9 mouse cellular contexts compared by ENCODE assay signal in genomic region chr3:88509250-88509649, GRCm38 (mm10). TPM values are rescaled to one million over a fixed set of nuclear protein-coding genes. Genes with fewer than 3 reads are reported as not detected.
DNase-seq lines count a peak whose midpoint lies in the region; ATAC-seq and TF ChIP-seq lines count a peak whose summit lies in the region.
"Had no signal": no experiment of that assay in that cellular context is flagged by ENCODE, and none has a peak within 500 bp of the region (broad histone marks: within the 10 kb centered on the region; RNA-seq: fewer than 3 reads in every experiment).

No protein-coding gene starts in this region.

- no peak for TF ChIP-seq CTCF in liver, adult 2 months (IDR thresholded peaks at IDR 0.05; ENCODE audit: low read depth, low read length)
- no peak for TF ChIP-seq CTCF in intestine, postnatal 0 days (IDR thresholded peaks at IDR 0.05; ENCODE audit: low read depth)

- ATAC-seq in embryonic facial prominence, embryonic 15.5 days (ENCODE audit: insufficient number of reproducible peaks, low FRiP score, low TSS enrichment, low read depth): no peak
- ATAC-seq in intestine, postnatal 0 days: no peak
- no peak for ATAC-seq in neural tube, embryonic 15.5 days (ENCODE audit: low FRiP score)
- no peak for ATAC-seq in inflammation-experienced regulatory T-cells, adult 6 months

- peak overlapping the region; percentile 55 for H3K4me3 ChIP-seq in liver, adult 2 months (ENCODE audit: insufficient read depth, low read depth, low read length)
- peak overlapping the region; percentile 38 for H3K4me3 ChIP-seq in embryonic facial prominence, embryonic 15.5 days (replicated peaks)
- H3K4me3 ChIP-seq in intestine, postnatal 0 days (ENCODE audit: low read depth, low read length): peak overlapping the region; percentile 29
- H3K4me3 ChIP-seq in neural tube, embryonic 15.5 days (replicated peaks): peak overlapping the region; percentile 39

- H3K9ac ChIP-seq in liver, adult 2 months (ENCODE audit: low read depth, low read length): peak overlapping the region; percentile 64
- H3K9ac ChIP-seq in embryonic facial prominence, embryonic 15.5 days: 0 out of 2 replicates have a peak overlapping the region, but pooled peaks have one; percentile 12
- H3K9ac ChIP-seq in intestine, postnatal 0 days (ENCODE audit: low read depth, low read length): peak overlapping the region; percentile 28; the same call in 1 of the 2 replicates
- peak overlapping the region; percentile 46 for H3K9ac ChIP-seq in neural tube, embryonic 15.5 days (replicated peaks)

- no peak for DNase-seq in liver, adult 2 months (ENCODE audit: extremely low read depth, low read depth, low spot score)
- no peak for DNase-seq in liver
- no peak for DNase-seq in right cerebral cortex, adult 2 months (ENCODE audit: low spot score in 2 of 2)
- DNase-seq in adrenal gland, postnatal 10 days: no peak

- H3K4me2 ChIP-seq in embryonic facial prominence, embryonic 15.5 days (replicated peaks): peak overlapping the region; percentile 55
- peak overlapping the region; percentile 65 for H3K4me2 ChIP-seq in intestine, postnatal 0 days (replicated peaks; ENCODE audit: low read depth)
- peak overlapping the region; percentile 60 for H3K4me2 ChIP-seq in neural tube, embryonic 15.5 days

- peak overlapping the region; percentile 77 for H3K27ac ChIP-seq in liver, adult 2 months (replicated peaks; ENCODE audit: insufficient read depth, low read depth, low read length)
- H3K27ac ChIP-seq in embryonic facial prominence, embryonic 15.5 days (replicated peaks): peak overlapping the region; percentile 96
- peak overlapping the region; percentile 80 for H3K27ac ChIP-seq in intestine, postnatal 0 days (ENCODE audit: low read depth, low read length)
- H3K27ac ChIP-seq in neural tube, embryonic 15.5 days (replicated peaks): peak overlapping the region; percentile 88

- no peaks in the 10 kb centered on the region for H3K9me3 ChIP-seq in embryonic facial prominence, embryonic 15.5 days (replicated peaks)
- no peaks in the 10 kb centered on the region for H3K9me3 ChIP-seq in intestine, postnatal 0 days (ENCODE audit: control insufficient read depth)
- no peaks in the 10 kb centered on the region for H3K9me3 ChIP-seq in neural tube, embryonic 15.5 days (replicated peaks)

- no peak for TF ChIP-seq POLR2A in liver, adult 2 months (IDR thresholded peaks at IDR 0.05; ENCODE audit: extremely low read depth, insufficient read depth, low read length)

- H3K36me3 ChIP-seq in liver, adult 2 months (ENCODE audit: control insufficient read depth, insufficient read depth, low read length): no peaks in the 10 kb centered on the region
- H3K36me3 ChIP-seq in embryonic facial prominence, embryonic 15.5 days: no peaks in the 10 kb centered on the region
- H3K36me3 ChIP-seq in intestine, postnatal 0 days (ENCODE audit: control insufficient read depth, insufficient read depth): no peaks in the 10 kb centered on the region
- H3K36me3 ChIP-seq in neural tube, embryonic 15.5 days: no peaks in the 10 kb centered on the region

- 40% methylated on average over 3 of the region's 3 CpGs for WGBS in liver, adult 2 months
- WGBS in embryonic facial prominence, embryonic 15.5 days: 50% methylated on average over 3 of the region's 3 CpGs
- 52% methylated on average over 3 of the region's 3 CpGs for WGBS in intestine, postnatal 0 days
- 54% methylated on average over 3 of the region's 3 CpGs for WGBS in neural tube, embryonic 15.5 days

- no peaks in the 10 kb centered on the region for H3K27me3 ChIP-seq in liver, adult 2 months (ENCODE audit: control insufficient read depth, insufficient read depth, low read length)
- no peaks in the 10 kb centered on the region for H3K27me3 ChIP-seq in embryonic facial prominence, embryonic 15.5 days
- H3K27me3 ChIP-seq in intestine, postnatal 0 days (replicated peaks; ENCODE audit: control insufficient read depth, insufficient read depth, low read length): no peaks in the 10 kb centered on the region
- peaks cover 1% of the 10 kb centered on the region; the same call in 1 of the 2 replicates for H3K27me3 ChIP-seq in neural tube, embryonic 15.5 days (replicated peaks)

- peaks cover 11% of the 10 kb centered on the region for H3K4me1 ChIP-seq in liver, adult 2 months (ENCODE audit: control insufficient read depth, insufficient read depth, low read length)
- H3K4me1 ChIP-seq in embryonic facial prominence, embryonic 15.5 days: peaks cover 93% of the 10 kb centered on the region
- peaks cover 12% of the 10 kb centered on the region for H3K4me1 ChIP-seq in intestine, postnatal 0 days (replicated peaks; ENCODE audit: control insufficient read depth, insufficient read depth, low read length)
- H3K4me1 ChIP-seq in neural tube, embryonic 15.5 days: peaks cover 39% of the 10 kb centered on the region

- no peaks in the 10 kb centered on the region for H3K79me2 ChIP-seq in liver, adult 2 months (ENCODE audit: control insufficient read depth, insufficient read depth, low read length)

RNA-seq across cellular contexts. Expression of gene Lmna, which starts 0.5 kb away (rescaled TPM):
- 28.2 and 38.5 TPM in 2 replicates for total RNA-seq in liver, adult 2 months (2014; rRNA removed)
- polyA plus RNA-seq in liver, adult 2 months (2012; rRNA removed): 41.0 and 44.7 TPM in 2 replicates
- 625 and 678 TPM in 2 replicates for polyA plus RNA-seq in embryonic facial prominence, embryonic 15.5 days (2015; fragmentation: Nextera tagmentation; extraction: Ambion mirVana)
- polyA plus RNA-seq in intestine, postnatal 0 days (2015; fragmentation: Nextera tagmentation; extraction: Ambion mirVana): 92.5 and 96.5 TPM in 2 replicates
- 70.3 and 78.7 TPM in 2 replicates for polyA plus RNA-seq in neural tube, embryonic 15.5 days (2015; fragmentation: Nextera tagmentation; extraction: Ambion mirVana)
- 100 to 1,000 TPM; 102 to 104 TPM for total RNA-seq in adrenal gland, postnatal 10 days (2021)
- 1 to 10 TPM; 2.6 to 8.0 (median 4.0) TPM for polyA plus RNA-seq in inflammation-experienced regulatory T-cells, adult 6 months (2017; shearing (Covaris generic))

RNA-seq across cellular contexts. Expression of gene Mex3a, which starts 22.9 kb away (rescaled TPM):
- under 0.01 TPM in 2 replicates for total RNA-seq in liver, adult 2 months (2014; rRNA removed)
- polyA plus RNA-seq in liver, adult 2 months (2012; rRNA removed): 0.02 and 0.04 TPM in 2 replicates
- 22.5 and 22.8 TPM in 2 replicates for polyA plus RNA-seq in embryonic facial prominence, embryonic 15.5 days (2015; fragmentation: Nextera tagmentation; extraction: Ambion mirVana)
- 2.8 TPM in 2 replicates for polyA plus RNA-seq in intestine, postnatal 0 days (2015; fragmentation: Nextera tagmentation; extraction: Ambion mirVana)
- polyA plus RNA-seq in neural tube, embryonic 15.5 days (2015; fragmentation: Nextera tagmentation; extraction: Ambion mirVana): 18.6 and 19.2 TPM in 2 replicates
- 1 to 10 TPM; 5.5 to 5.6 TPM for total RNA-seq in adrenal gland, postnatal 10 days (2021)
- under 1 TPM; 0.17 to 0.20 (median 0.18) TPM for polyA plus RNA-seq in inflammation-experienced regulatory T-cells, adult 6 months (2017; shearing (Covaris generic))

RNA-seq across cellular contexts. Expression of gene Rab25, which starts 38.9 kb away (rescaled TPM):
- 0.18 and 0.20 TPM in 2 replicates for total RNA-seq in liver, adult 2 months (2014; rRNA removed)
- polyA plus RNA-seq in liver, adult 2 months (2012; rRNA removed): 0.32 and 0.46 TPM in 2 replicates
- polyA plus RNA-seq in embryonic facial prominence, embryonic 15.5 days (2015; fragmentation: Nextera tagmentation; extraction: Ambion mirVana): 96.3 and 107 TPM in 2 replicates
- polyA plus RNA-seq in intestine, postnatal 0 days (2015; fragmentation: Nextera tagmentation; extraction: Ambion mirVana): 79.5 and 89.2 TPM in 2 replicates
- polyA plus RNA-seq in neural tube, embryonic 15.5 days (2015; fragmentation: Nextera tagmentation; extraction: Ambion mirVana): 0.29 and 4.1 TPM in 2 replicates
- not detected for total RNA-seq in adrenal gland, postnatal 10 days (2021)
- polyA plus RNA-seq in inflammation-experienced regulatory T-cells, adult 6 months (2017; shearing (Covaris generic)): not detected
- total RNA-seq: adrenal gland, postnatal 36 days had no signal

RNA-seq across cellular contexts. Expression of gene Lamtor2, which starts 43.6 kb away (rescaled TPM):
- total RNA-seq in liver, adult 2 months (2014; rRNA removed): 104 and 125 TPM in 2 replicates
- 201 and 204 TPM in 2 replicates for polyA plus RNA-seq in liver, adult 2 months (2012; rRNA removed)
- 183 and 199 TPM in 2 replicates for polyA plus RNA-seq in embryonic facial prominence, embryonic 15.5 days (2015; fragmentation: Nextera tagmentation; extraction: Ambion mirVana)
- 171 and 183 TPM in 2 replicates for polyA plus RNA-seq in intestine, postnatal 0 days (2015; fragmentation: Nextera tagmentation; extraction: Ambion mirVana)
- polyA plus RNA-seq in neural tube, embryonic 15.5 days (2015; fragmentation: Nextera tagmentation; extraction: Ambion mirVana): 189 and 193 TPM in 2 replicates
- 100 to 1,000 TPM; 131 to 132 TPM for total RNA-seq in adrenal gland, postnatal 10 days (2021)
- 100 to 1,000 TPM; 149 to 189 (median 187) TPM for polyA plus RNA-seq in inflammation-experienced regulatory T-cells, adult 6 months (2017; shearing (Covaris generic))

RNA-seq across cellular contexts. Expression of gene Ubqln4, which starts 44.3 kb away (rescaled TPM):
- total RNA-seq in liver, adult 2 months (2014; rRNA removed): 8.3 and 14.2 TPM in 2 replicates
- 41.1 and 42.8 TPM in 2 replicates for polyA plus RNA-seq in liver, adult 2 months (2012; rRNA removed)
- 44.4 and 47.6 TPM in 2 replicates for polyA plus RNA-seq in embryonic facial prominence, embryonic 15.5 days (2015; fragmentation: Nextera tagmentation; extraction: Ambion mirVana)
- 17.3 and 19.2 TPM in 2 replicates for polyA plus RNA-seq in intestine, postnatal 0 days (2015; fragmentation: Nextera tagmentation; extraction: Ambion mirVana)
- 39.2 and 40.1 TPM in 2 replicates for polyA plus RNA-seq in neural tube, embryonic 15.5 days (2015; fragmentation: Nextera tagmentation; extraction: Ambion mirVana)
- total RNA-seq in adrenal gland, postnatal 10 days (2021): 10 to 100 TPM; 63.9 to 73.1 TPM
- polyA plus RNA-seq in inflammation-experienced regulatory T-cells, adult 6 months (2017; shearing (Covaris generic)): 10 to 100 TPM in 2 of 3 experiments, 1 to 10 TPM in 1; 9.8 to 15.5 (median 12.1) TPM

Comparison
In these comparisons a context has a peak if more than half of its experiments do, and no peak if none do; other contexts are left out.
1. H3K9ac ChIP-seq: peak in every context shown above with its lines; median percentile 64 in liver, adult 2 months; 46 in neural tube, embryonic 15.5 days; 28 in intestine, postnatal 0 days; 12 in embryonic facial prominence, embryonic 15.5 days.
2. RNA of gene Rab25, which starts 38.9 kb away (polyA plus RNA-seq): 96.3 to 107 TPM in embryonic facial prominence, embryonic 15.5 days and 79.5 to 89.2 TPM in intestine, postnatal 0 days; 0.32 to 0.46 TPM in liver, adult 2 months, 0.29 to 4.1 TPM in neural tube, embryonic 15.5 days and not detected in inflammation-experienced regulatory T-cells, adult 6 months; every median in the first group is over 10 times any median in the second.
3. Peak in every context shown above with its lines, with median percentiles within 50 percentile points of each other: H3K27ac ChIP-seq, H3K4me3 ChIP-seq and H3K4me2 ChIP-seq.